Mouse (Mus musculus) heart, embryonic 14.5 days (tissue): Measurements from ENCODE around the gene Mum1l1. TPM values are rescaled to one million over a fixed set of nuclear protein-coding genes. Genes with fewer than 3 reads are reported as not detected.

Experiments used
- ATAC-seq: fragments of 200-750 bp; cut with Nextera tagmentation; 2 replicates; pipeline ENCODE4 v1.8.0; 2017; ENCODE audit warnings: low read depth, moderate TSS enrichment; ENCODE audit not compliant: insufficient number of reproducible peaks, insufficient read depth, low FRiP score
- H3K27ac ChIP-seq, 2 experiments: fragments of 200-500 bp in 1 of 2; fragments of 300-500 bp in 1 of 2; sonication (generic) in 1 of 2; replicated peaks in 1 of 2; 2 replicates each; pipeline ENCODE4 v1.5.1; 2012 to 2014; ENCODE audit warnings: low read depth in 2 of 2, low read length in 2 of 2, control low read depth in 1 of 2, mild to moderate bottlenecking in 1 of 2, mixed read lengths in 1 of 2; ENCODE audit not compliant: control insufficient read depth in 1 of 2, insufficient read depth in 1 of 2
- H3K27me3 ChIP-seq: fragments of 300-500 bp; sonication (generic); 2 replicates; pipeline ENCODE4 v1.6.1; 2014; ENCODE audit warnings: mild to moderate bottlenecking, low read length, control low read depth; ENCODE audit not compliant: control insufficient read depth, insufficient read depth
- H3K36me3 ChIP-seq: fragments of 300-500 bp; sonication (generic); 2 replicates; pipeline ENCODE4 v1.6.1; 2014; ENCODE audit warnings: mild to moderate bottlenecking, control low read depth, low read length, mixed read lengths; ENCODE audit not compliant: control insufficient read depth, insufficient read depth
- H3K4me1 ChIP-seq, 2 experiments: fragments of 200-500 bp in 1 of 2; fragments of 300-500 bp in 1 of 2; sonication (generic) in 1 of 2; 2 replicates each; pipeline ENCODE4 v1.6.1; 2012 to 2014; ENCODE audit warnings: low read length in 2 of 2, control low read depth in 1 of 2, mixed read lengths in 1 of 2; ENCODE audit not compliant: control insufficient read depth in 2 of 2, insufficient read depth in 2 of 2
- H3K4me2 ChIP-seq: fragments of 300-500 bp; sonication (generic); 2 replicates; pipeline ENCODE4 v1.6.1; 2014; ENCODE audit warnings: mild to moderate bottlenecking, low read length
- H3K4me3 ChIP-seq, 2 experiments: fragments of 200-500 bp in 1 of 2; fragments of 300-500 bp in 1 of 2; sonication (generic) in 1 of 2; 2 replicates each; pipeline ENCODE4 v1.5.1; 2012 to 2014; ENCODE audit warnings: low read length in 2 of 2, mild to moderate bottlenecking in 2 of 2, control low read depth in 1 of 2, low read depth in 1 of 2, moderate library complexity in 1 of 2; ENCODE audit not compliant: control insufficient read depth in 1 of 2, insufficient read depth in 1 of 2
- H3K9ac ChIP-seq: fragments of 300-500 bp; sonication (generic); 2 replicates; pipeline ENCODE4 v1.6.1; 2014; ENCODE audit warnings: mild to moderate bottlenecking, low read length
- H3K9me3 ChIP-seq: fragments of 300-500 bp; sonication (generic); 2 replicates; pipeline ENCODE4 v1.6.1; 2016; ENCODE audit warnings: low read length, control low read depth; ENCODE audit not compliant: control insufficient read depth
- WGBS: fragments of 180-500 bp; shearing (Covaris S2); extraction: QIAGEN DNeasy Blood & Tissue Kit; methylation state at CpG from one replicate; pipeline ENCODE4 v1.1.7; 2014; 5-methylcytosine and 5-hydroxymethylcytosine counted together
- polyA plus RNA-seq: library from polyadenylated mRNA; unstranded; fragments of >200 nt; fragmentation: Nextera tagmentation; extraction: Ambion mirVana; gene quantifications from 2 replicates; pipeline ENCODE4 v1.2.1, GENCODE M21; 2014

Mum1l1 gene
- polyA plus RNA-seq, 1 experiment from 2014 or later, result 40.4 TPM

- no peaks in the 10 kb centered on the region for H3K4me1 ChIP-seq
- no peak overlapping the region for H3K4me3 ChIP-seq
- no peak overlapping the region for H3K9ac ChIP-seq
- H3K9me3 ChIP-seq, result no peaks in the 10 kb centered on the region
- H3K27ac ChIP-seq, result no peak overlapping the region
- ATAC-seq, result no peak
- H3K27me3 ChIP-seq, result no peaks in the 10 kb centered on the region
- H3K36me3 ChIP-seq, result no peaks in the 10 kb centered on the region
- H3K4me2 ChIP-seq, result no peak overlapping the region
- WGBS, result 79% methylated on average over 10 of the region's 10 CpGs
Measured at GRCm38 (mm10) chrX:139257072-139257471, 47.2 kb downstream of the Mum1l1 start.

GRCm38 (mm10) chrX:139281966-139282365 is 72.1 kb downstream of the Mum1l1 start:
- no peak overlapping the region for H3K4me2 ChIP-seq
- no peak overlapping the region for H3K4me3 ChIP-seq
- WGBS, result 80% methylated on average over 4 of the region's 4 CpGs
- H3K9me3 ChIP-seq, result no peaks in the 10 kb centered on the region
- H3K36me3 ChIP-seq, result no peaks in the 10 kb centered on the region
- no peak overlapping the region for H3K27ac ChIP-seq
- no peak overlapping the region for H3K9ac ChIP-seq
- no peaks in the 10 kb centered on the region for H3K4me1 ChIP-seq
- H3K27me3 ChIP-seq, result no peaks in the 10 kb centered on the region
- ATAC-seq, result no peak

Other genes with a start within 250 kb of the Mum1l1 start
- not detected in 2 replicates for gene Serpina7, start 124.8 kb upstream of the Mum1l1 start, polyA plus RNA-seq
- not detected in 2 replicates for gene 4930513O06Rik, start 123.8 kb upstream of the Mum1l1 start, polyA plus RNA-seq
- gene 4933428M09Rik, start 30.8 kb upstream of the Mum1l1 start, polyA plus RNA-seq, result not detected in 2 replicates
- gene Trap1a, start 123.6 kb downstream of the Mum1l1 start, polyA plus RNA-seq, result 0.28 TPM in 1 of 2 replicates, not detected in the other